Mouse (Mus musculus): ENCODE measurements around the gene Atp4a. TPM values are rescaled to one million over a fixed set of nuclear protein-coding genes. Genes with fewer than 3 reads are reported as not detected.

The Atp4a gene
- total RNA-seq, 2 experiments from 2014 or later, result 0.15 TPM; not detected in 1

Other genes with a start within 250 kb of the Atp4a start
- gene Prodh2, start 218.6 kb upstream of the Atp4a start, total RNA-seq (2021), result not detected
- 1 to 10 TPM; 2.7 to 3.2 TPM for gene Arhgap33, start 177.1 kb upstream of the Atp4a start, total RNA-seq (2021)
- 100 to 1,000 TPM; 425 to 488 TPM for gene Hspb6, start 160.0 kb upstream of the Atp4a start, total RNA-seq (2021)
- gene Proser3, start 159.9 kb upstream of the Atp4a start, total RNA-seq (2021), result 1 to 10 TPM; 4.6 to 5.3 TPM
- 10 to 100 TPM; 14.4 to 16.4 TPM for gene Lin37, start 152.4 kb upstream of the Atp4a start, total RNA-seq (2021)
- 10 to 100 TPM; 63.8 to 65.6 TPM for gene U2af1l4, start 148.9 kb upstream of the Atp4a start, total RNA-seq (2021)
- 1 to 10 TPM; 1.9 to 2.4 TPM for gene Gm49396, start 148.9 kb upstream of the Atp4a start, total RNA-seq (2021)
- 10 to 100 TPM; 66.3 to 67.3 TPM for gene Psenen, start 148.6 kb upstream of the Atp4a start, total RNA-seq (2021)
- gene Igflr1, start 146.8 kb upstream of the Atp4a start, total RNA-seq (2021), result 1 to 10 TPM; 1.9 to 2.5 TPM
- 10 to 100 TPM; 22.6 to 26.9 TPM for gene Kmt2b, start 123.5 kb upstream of the Atp4a start, total RNA-seq (2021)
- not detected for gene Zbtb32, start 113.3 kb upstream of the Atp4a start, total RNA-seq (2021)
- gene Upk1a, start 99.4 kb upstream of the Atp4a start, total RNA-seq (2021), result under 1 TPM; 0.34 to 0.38 TPM
- gene Cox6b1, start 86.1 kb upstream of the Atp4a start, total RNA-seq (2021), result 1,000 to 10,000 TPM; 4,389 to 4,822 TPM
- not detected for gene Etv2, start 76.4 kb upstream of the Atp4a start, total RNA-seq (2021)
- gene Rbm42, start 61.9 kb upstream of the Atp4a start, total RNA-seq (2021), result 10 to 100 TPM; 49.1 to 53.1 TPM
- gene Haus5, start 47.2 kb upstream of the Atp4a start, total RNA-seq (2021), result 1 to 10 TPM; 4.7 to 4.8 TPM
- gene Pmis2, start 40.6 kb upstream of the Atp4a start, total RNA-seq (2021), result under 1 TPM in 1 of 2 experiments, not detected in 1; 0.43 TPM
- gene 2200002J24Rik, start 13.3 kb upstream of the Atp4a start, total RNA-seq (2021), result not detected
- gene Tmem147, start 17.3 kb downstream of the Atp4a start, total RNA-seq (2021), result 100 to 1,000 TPM; 238 to 243 TPM
- not detected for gene Gapdhs, start 31.5 kb downstream of the Atp4a start, total RNA-seq (2021)
- 1 to 10 TPM; 4.3 to 5.5 TPM for gene Sbsn, start 39.3 kb downstream of the Atp4a start, total RNA-seq (2021)
- gene Dmkn, start 51.5 kb downstream of the Atp4a start, total RNA-seq (2021), result 1 to 10 TPM; 4.8 to 7.0 TPM
- not detected for gene Krtdap, start 75.7 kb downstream of the Atp4a start, total RNA-seq (2021)
- gene Ffar2, start 111.6 kb downstream of the Atp4a start, total RNA-seq (2021), result under 1 TPM; 0.34 to 0.74 TPM
- gene Ffar3, start 144.0 kb downstream of the Atp4a start, total RNA-seq (2021), result not detected
- gene Ffar1, start 149.4 kb downstream of the Atp4a start, total RNA-seq (2021), result not detected
- under 1 TPM; 0.39 to 0.43 TPM for gene Cd22, start 168.1 kb downstream of the Atp4a start, total RNA-seq (2021)
- under 1 TPM; 0.15 to 0.22 TPM for gene Mag, start 202.7 kb downstream of the Atp4a start, total RNA-seq (2021)
- 1 to 10 TPM; 1.9 to 5.4 TPM for gene Hamp2, start 212.5 kb downstream of the Atp4a start, total RNA-seq (2021)
- 10 to 100 TPM in 1 of 2 experiments, 1 to 10 TPM in 1; 5.1 to 28.3 TPM for gene Hamp, start 231.8 kb downstream of the Atp4a start, total RNA-seq (2021)
- gene Usf2, start 244.6 kb downstream of the Atp4a start, total RNA-seq (2021), result 100 to 1,000 TPM in 1 of 2 experiments, 10 to 100 TPM in 1; 90.2 to 103 TPM